Comparison of ENCODE assay signal across 8 mouse cellular contexts in genomic region chr12:72973161-72973560, GRCm38 (mm10). TPM values are rescaled to one million over a fixed set of nuclear protein-coding genes. Genes with fewer than 3 reads are reported as not detected.
A peak's percentile ranks its signal among the peaks of the same experiment; 100 is the strongest.
DNase-seq lines count a peak whose midpoint lies in the region; TF ChIP-seq lines count a peak whose summit lies in the region.

No protein-coding gene starts in this region.

- DNase-seq in gastrocnemius, adult 2 months: peak; percentile 26
- DNase-seq in gastrocnemius, postnatal 25 days: no peak
- peak; percentile 28 to 30 for DNase-seq in urinary bladder, postnatal 36 days (ENCODE audit: low spot score in 2 of 2)
- no peak for DNase-seq in urinary bladder, adult 2 months (ENCODE audit: low spot score)
- DNase-seq in embryo, embryonic 11 days: peak; percentile 80
- DNase-seq in layer of hippocampus, adult 11-12 months (ENCODE audit: low spot score): peak; percentile 58
- peak; percentile 67 for DNase-seq in lung, postnatal 10 days
- peak; percentile 65 for DNase-seq in thymus, postnatal 4 days

- peak; percentile 78 for TF ChIP-seq CTCF in gastrocnemius, adult 2 months (IDR thresholded peaks at IDR 0.05)

- no peak overlapping the region for H3K4me3 ChIP-seq in gastrocnemius, adult 2 months

- intact Hi-C loops in gastrocnemius, adult 2 months (cut with DNase I): loop anchor here (10.0 kb wide), 2 partner anchors 278 to 458 kb away; no protein-coding TSS in a partner anchor

- H3K27ac ChIP-seq in gastrocnemius, adult 2 months: no peak overlapping the region

RNA-seq across cellular contexts. Expression of gene 4930447C04Rik, which starts 32.6 kb away (rescaled TPM):
- not detected for total RNA-seq in gastrocnemius, adult 2 months (2021)
- total RNA-seq in gastrocnemius, postnatal 25 days (2021): under 1 TPM; 0.38 to 0.54 TPM
- 2.0 and 3.4 TPM in 2 replicates for polyA plus RNA-seq in urinary bladder, adult 2 months (2012; rRNA removed)

RNA-seq across cellular contexts. Expression of gene Six6, which starts 33.5 kb away (rescaled TPM):
- not detected for total RNA-seq in gastrocnemius, adult 2 months (2021)
- total RNA-seq in gastrocnemius, postnatal 25 days (2021): not detected
- polyA plus RNA-seq in urinary bladder, adult 2 months (2012; rRNA removed): not detected in 2 replicates

Comparison
In these comparisons a context has a peak if more than half of its experiments do, and no peak if none do; other contexts are left out.
1. DNase-seq: peak in gastrocnemius, adult 2 months (single experiment), urinary bladder, postnatal 36 days (2 of 2), embryo, embryonic 11 days (single experiment), layer of hippocampus, adult 11-12 months (single experiment), lung, postnatal 10 days (single experiment) and thymus, postnatal 4 days (single experiment); none in gastrocnemius, postnatal 25 days (single experiment) and urinary bladder, adult 2 months (single experiment).